Mouse (Mus musculus): Measurements from ENCODE around the gene Gtdc1.

- TF ChIP-seq CTCF (IDR thresholded peaks at IDR 0.05) (no peak), POLR2A (IDR thresholded peaks at IDR 0.05; ENCODE audit: insufficient read depth, low read depth, low read length) (no peak)
Observed at GRCm38 (mm10) chr2:44970087-44970646, 42.7 kb upstream of the Gtdc1 start.
